19 mouse cellular contexts compared by ENCODE assay signal in the genomic region with DNA sequence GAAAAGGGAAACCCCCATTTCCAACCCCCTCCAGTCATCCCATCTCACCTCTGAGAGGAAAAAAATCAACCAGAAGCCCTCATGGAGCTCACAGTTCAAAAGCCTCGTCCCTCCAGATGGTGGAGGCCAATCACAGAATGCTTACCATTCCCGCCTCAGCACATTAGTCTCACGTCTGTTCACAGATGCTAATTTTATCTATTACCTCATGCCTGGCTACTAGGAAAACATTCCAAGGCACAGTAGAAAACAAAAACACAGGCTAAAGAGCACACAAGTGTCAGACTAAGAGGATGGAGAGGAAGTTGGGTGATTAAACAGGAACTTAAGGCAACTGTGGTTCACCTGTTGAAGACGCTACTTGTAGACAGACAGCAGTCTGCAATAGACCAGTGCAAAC. TPM values are rescaled to one million over a fixed set of nuclear protein-coding genes. Genes with fewer than 3 reads are reported as not detected.
"Had no signal": no experiment of that assay in that cellular context is flagged by ENCODE, and none has a peak within 500 bp of the region (broad histone marks: within the 10 kb centered on the region; RNA-seq: fewer than 3 reads in every experiment).

No protein-coding gene starts in this region.

- H3K4me3 ChIP-seq: limb, embryonic 12.5 days; limb, embryonic 15.5 days had no signal

- H3K9me3 ChIP-seq: limb, embryonic 12.5 days; limb, embryonic 15.5 days had no signal

- H3K27ac ChIP-seq: limb, embryonic 12.5 days; limb, embryonic 15.5 days; liver, embryonic 14.5 days; stomach, postnatal 0 days had no signal

- ATAC-seq: liver, postnatal 0 days had no signal

- H3K4me1 ChIP-seq: limb, embryonic 12.5 days; limb, embryonic 15.5 days had no signal

- H3K4me2 ChIP-seq: limb, embryonic 12.5 days; limb, embryonic 15.5 days; liver, embryonic 11.5 days; lung, embryonic 14.5 days; midbrain, embryonic 11.5 days had no signal

- H3K9ac ChIP-seq: limb, embryonic 12.5 days; limb, embryonic 15.5 days; liver, embryonic 14.5 days; liver, postnatal 0 days; lung, embryonic 14.5 days had no signal

- H3K36me3 ChIP-seq: limb, embryonic 12.5 days; limb, embryonic 15.5 days had no signal

- DNase-seq: kidney, adult 9 months; kidney, postnatal 14 days; kidney, postnatal 4 days; left cerebral cortex, postnatal 4 days; liver, postnatal 0 days; lung, embryonic 14.5 days; lung, postnatal 10 days; lung, postnatal 4 days; midbrain, embryonic 14.5 days; thymus, adult 2 months; thymus, postnatal 14 days; thymus, postnatal 4 days had no signal

- H3K27me3 ChIP-seq: limb, embryonic 12.5 days; limb, embryonic 15.5 days had no signal

RNA-seq across cellular contexts. Expression of gene Vldlr, which starts 54.4 kb away (rescaled TPM):
- total RNA-seq: megakaryocyte-erythroid progenitor cell, adult 5-6 weeks had no signal
